Mouse (Mus musculus) testis, adult 2 months (tissue): ENCODE measurements around the gene Csk. TPM values are rescaled to one million over a fixed set of nuclear protein-coding genes. Genes with fewer than 3 reads are reported as not detected.

Experiments
- H3K27ac ChIP-seq: fragments of 200-500 bp; 2 replicates; pipeline ENCODE4 v1.5.1; 2012; ENCODE audit warnings: low read depth, low read length; ENCODE audit not compliant: control insufficient read depth, insufficient read depth
- H3K27me3 ChIP-seq: fragments of 200-500 bp; 2 replicates; pipeline ENCODE4 v1.6.1; 2012; ENCODE audit warnings: mild to moderate bottlenecking, low read length, moderate library complexity; ENCODE audit not compliant: control insufficient read depth, insufficient read depth
- H3K36me3 ChIP-seq: fragments of 200-500 bp; 2 replicates; pipeline ENCODE4 v1.6.1; 2012; ENCODE audit warnings: mild to moderate bottlenecking, low read length; ENCODE audit not compliant: control insufficient read depth, insufficient read depth
- H3K4me1 ChIP-seq: fragments of 200-500 bp; 2 replicates; pipeline ENCODE4 v1.6.1; 2012; ENCODE audit warnings: low read length; ENCODE audit not compliant: control insufficient read depth, insufficient read depth
- H3K4me3 ChIP-seq: fragments of 200-500 bp; 2 replicates; pipeline ENCODE4 v1.5.1; 2012; ENCODE audit warnings: low read depth, mild to moderate bottlenecking, low read length, moderate library complexity, mixed read lengths; ENCODE audit not compliant: control insufficient read depth
- CTCF ChIP-seq: fragments of 200-500 bp; IDR thresholded peaks from 2 replicates; pipeline ENCODE4 v1.5.1; 2012; ENCODE audit warnings: low read depth, mild to moderate bottlenecking, inconsistent platforms, low read length, moderate library complexity; ENCODE audit not compliant: control insufficient read depth, insufficient read depth, insufficient replicate concordance
- POLR2A ChIP-seq: fragments of 200-500 bp; IDR thresholded peaks from 2 replicates; pipeline ENCODE4 v1.6.1; 2012; ENCODE audit warnings: low read depth, mild to moderate bottlenecking, inconsistent platforms, low read length, moderate library complexity; ENCODE audit not compliant: control insufficient read depth
- polyA plus RNA-seq: library from polyadenylated mRNA; depleted of rRNA; stranded (reverse); fragments of >200 nt; gene quantifications from 2 replicates; pipeline ENCODE4 v1.2.3, GENCODE M21; 2012

Csk gene
- polyA plus RNA-seq, 1 experiment, result 13.4 TPM

DNA sequence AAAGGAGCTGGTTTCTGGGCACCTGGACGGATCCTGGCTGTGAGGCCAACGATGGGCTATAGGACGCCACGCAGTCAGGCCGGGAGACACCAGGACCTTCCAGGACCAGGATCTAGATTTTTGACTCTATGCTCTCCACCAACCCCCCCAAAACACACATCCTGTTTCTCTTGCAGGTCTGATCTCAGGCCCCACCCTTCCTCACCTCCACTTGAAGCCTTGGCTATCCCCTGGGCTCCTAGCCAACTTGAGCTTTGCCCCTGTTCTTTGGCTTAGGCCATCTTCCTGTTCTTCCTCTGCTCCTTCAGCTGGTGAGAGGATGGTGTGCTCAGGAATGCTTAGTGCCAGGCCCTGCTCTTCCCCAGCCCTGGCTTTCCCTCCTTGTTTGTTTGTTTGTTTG is 32.8 kb downstream of the Csk start, which contains the start of gene Lman1l:
Gene Lman1l (minus strand): TSS at position 101 of the 400 bp plus-strand sequence.
- no peaks in the 10 kb centered on the region for H3K4me1 ChIP-seq
- no peaks in the 10 kb centered on the region for H3K27me3 ChIP-seq
- no peaks in the 10 kb centered on the region for H3K36me3 ChIP-seq
- no peak within 1 kb of the TSS for H3K27ac ChIP-seq
- no peak for TF ChIP-seq POLR2A
- no peak for TF ChIP-seq CTCF
- H3K4me3 ChIP-seq, result no peak within 1 kb of the TSS

DNA sequence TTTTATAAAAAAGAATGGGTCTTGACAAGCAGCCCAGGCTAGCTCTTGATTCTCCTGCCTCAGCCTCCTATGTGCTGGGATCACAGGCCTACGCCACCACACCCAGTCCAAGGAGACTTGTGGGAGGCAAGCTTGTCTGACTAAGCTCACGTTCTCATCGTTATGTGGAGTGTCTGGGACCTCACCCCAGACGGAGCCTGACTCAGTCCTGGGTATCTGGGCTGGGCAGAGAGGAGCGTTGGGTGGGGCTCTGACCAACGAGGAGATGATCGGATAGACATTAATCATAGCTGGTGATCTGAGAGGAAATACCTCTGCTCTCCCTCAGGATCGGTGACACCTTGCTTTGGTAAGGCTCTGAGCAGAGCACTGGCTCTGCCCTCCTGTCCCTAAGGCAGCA is 34.6 kb downstream of the Csk start:
- H3K27ac ChIP-seq, result no peak overlapping the region
- TF ChIP-seq POLR2A (no peak), CTCF (no peak)
- H3K4me1 ChIP-seq, result no peaks in the 10 kb centered on the region
- no peaks in the 10 kb centered on the region for H3K36me3 ChIP-seq
- no peak overlapping the region for H3K4me3 ChIP-seq
- no peaks in the 10 kb centered on the region for H3K27me3 ChIP-seq

DNA sequence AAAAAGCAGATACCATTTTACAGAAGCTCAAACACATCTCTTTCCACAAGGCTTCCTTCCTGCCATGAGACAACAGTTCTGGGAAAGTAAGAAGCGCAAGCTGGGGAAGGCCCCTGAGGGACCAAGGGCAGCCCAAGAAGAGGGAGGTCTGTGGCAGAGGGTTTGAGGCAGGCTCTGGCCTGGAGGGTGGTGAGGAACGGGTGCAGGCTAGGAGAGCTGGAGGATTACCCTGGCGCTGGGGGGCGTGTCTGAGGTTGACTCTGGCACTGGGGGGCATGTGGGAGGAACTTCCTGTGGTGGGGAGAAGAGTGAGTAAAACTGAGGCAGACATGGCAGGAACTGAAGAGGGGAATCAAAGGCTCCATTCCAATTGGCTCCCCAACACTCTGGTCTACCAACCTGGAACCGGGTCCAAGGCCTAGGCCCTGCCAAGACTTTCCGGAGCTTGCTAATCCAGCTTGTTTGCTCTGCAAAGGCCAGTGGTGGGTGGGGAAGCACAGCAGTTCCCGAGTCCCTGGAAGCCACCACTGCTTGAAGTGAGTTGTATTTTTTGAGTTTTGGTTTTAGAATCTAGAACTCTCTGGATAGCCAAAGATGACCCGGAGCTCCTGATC is 35.8 kb downstream of the Csk start:
- TF ChIP-seq POLR2A (no peak), CTCF (no peak)
- Histone ChIP-seq H3K36me3 (no peaks in the 10 kb centered on the region), H3K27ac (no peak overlapping the region)

DNA sequence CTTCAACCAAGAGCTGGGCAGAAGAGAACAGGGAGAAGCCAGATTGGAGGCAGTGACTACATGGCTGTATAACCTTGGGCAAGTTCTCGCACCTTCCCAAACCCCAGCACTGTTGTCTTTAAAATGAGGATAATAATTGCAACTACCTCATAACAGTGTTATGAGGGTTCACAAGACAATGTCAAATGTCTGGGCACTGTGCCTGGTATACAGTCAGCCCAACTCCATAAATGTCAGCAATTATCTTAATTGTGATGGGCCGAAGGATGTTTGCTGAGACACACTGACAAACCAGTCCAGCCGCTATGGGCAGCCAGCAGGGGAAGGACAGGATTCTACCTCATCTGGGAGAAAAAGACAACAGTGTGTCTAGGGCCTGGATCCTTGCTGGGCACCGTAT is 38.6 kb downstream of the Csk start:
- H3K4me3 ChIP-seq, result no peak overlapping the region
- no peaks in the 10 kb centered on the region for H3K36me3 ChIP-seq
- no peak overlapping the region for H3K27ac ChIP-seq
- no peak for TF ChIP-seq POLR2A
- TF ChIP-seq CTCF, result no peak
- no peaks in the 10 kb centered on the region for H3K27me3 ChIP-seq
- H3K4me1 ChIP-seq, result no peaks in the 10 kb centered on the region

More for the DNA sequence above, 35.8 kb downstream of the Csk start:
- no peak overlapping the region for H3K4me3 ChIP-seq
- H3K4me1 ChIP-seq, result no peaks in the 10 kb centered on the region
- no peaks in the 10 kb centered on the region for H3K27me3 ChIP-seq

DNA sequence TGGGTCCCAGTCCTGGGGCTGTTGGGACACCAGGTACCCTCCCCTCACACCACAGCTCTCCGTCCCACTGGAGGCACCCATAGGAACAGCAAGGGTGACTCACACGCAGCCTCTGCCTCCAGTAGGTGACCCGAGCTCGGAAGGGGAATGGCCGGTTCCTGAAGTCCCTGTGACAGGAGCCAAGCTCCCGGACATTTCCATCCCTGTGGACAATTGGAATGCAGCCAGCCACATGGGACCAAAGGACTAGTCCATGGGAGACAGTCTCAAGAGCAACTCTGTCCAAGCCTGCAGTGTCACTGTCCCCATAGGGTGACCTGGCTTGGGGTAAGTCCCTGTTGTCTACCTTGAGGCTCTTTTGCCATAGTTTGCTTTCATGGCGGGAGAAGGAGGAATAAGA is 39.5 kb downstream of the Csk start:
- H3K27ac ChIP-seq, result no peak overlapping the region
- TF ChIP-seq CTCF (no peak), POLR2A (no peak)
- no peaks in the 10 kb centered on the region for H3K36me3 ChIP-seq
- H3K4me3 ChIP-seq, result no peak overlapping the region
- H3K27me3 ChIP-seq, result no peaks in the 10 kb centered on the region
- no peaks in the 10 kb centered on the region for H3K4me1 ChIP-seq

DNA sequence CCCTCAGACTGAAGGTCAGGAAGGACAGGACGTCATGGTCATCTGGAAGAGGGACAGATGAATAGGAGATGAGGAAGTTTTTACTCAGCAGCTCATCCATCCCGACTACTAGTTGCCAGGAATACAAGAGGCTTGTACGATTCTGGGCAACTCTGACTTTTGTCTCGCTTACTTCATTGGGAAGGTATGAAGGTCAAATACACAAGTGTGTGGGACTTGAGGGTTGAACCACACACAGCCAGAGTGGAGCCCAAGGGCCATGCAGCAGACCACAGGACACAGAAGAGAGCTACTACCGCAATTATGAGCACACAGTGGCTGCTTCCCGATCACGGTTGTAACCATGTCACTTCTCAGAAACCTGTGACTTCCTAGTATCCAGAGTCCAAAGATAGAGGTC is 40.8 kb downstream of the Csk start:
- Histone ChIP-seq H3K36me3 (no peaks in the 10 kb centered on the region), H3K27ac (no peak overlapping the region), H3K4me3 (no peak overlapping the region), H3K27me3 (no peaks in the 10 kb centered on the region), H3K4me1 (no peaks in the 10 kb centered on the region)
- TF ChIP-seq CTCF (no peak), POLR2A (no peak)

DNA sequence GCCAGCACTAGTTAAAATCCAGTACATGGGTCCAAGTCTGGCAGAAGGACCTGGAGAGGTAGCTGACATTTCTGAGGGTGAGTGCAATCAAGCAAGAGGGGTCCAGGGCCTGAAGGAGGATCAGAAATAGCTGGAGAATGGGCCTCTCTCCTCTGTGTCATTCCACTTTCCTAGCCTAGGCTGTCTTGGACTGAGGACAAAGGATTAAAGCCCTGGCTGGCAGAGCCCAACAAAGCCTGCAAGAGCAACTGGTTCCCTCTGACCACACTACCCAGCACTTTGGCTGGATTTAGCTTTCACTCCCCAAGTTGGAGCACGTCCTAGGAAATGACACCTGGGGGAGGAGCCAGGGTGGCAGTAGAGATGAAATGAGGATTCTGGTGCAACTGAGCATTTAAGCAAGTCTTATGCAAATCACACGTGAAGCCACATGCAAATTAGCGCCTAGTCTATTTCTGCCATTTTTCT is 43.0 kb downstream of the Csk start:
- TF ChIP-seq POLR2A, result no peak
- TF ChIP-seq CTCF, result no peak
- Histone ChIP-seq H3K4me1 (peaks cover 5% of the 10 kb centered on the region), H3K36me3 (no peaks in the 10 kb centered on the region), H3K4me3 (peak overlapping the region; percentile 57; the same call in 1 of the 2 replicates), H3K27me3 (no peaks in the 10 kb centered on the region), H3K27ac (no peak overlapping the region)

DNA sequence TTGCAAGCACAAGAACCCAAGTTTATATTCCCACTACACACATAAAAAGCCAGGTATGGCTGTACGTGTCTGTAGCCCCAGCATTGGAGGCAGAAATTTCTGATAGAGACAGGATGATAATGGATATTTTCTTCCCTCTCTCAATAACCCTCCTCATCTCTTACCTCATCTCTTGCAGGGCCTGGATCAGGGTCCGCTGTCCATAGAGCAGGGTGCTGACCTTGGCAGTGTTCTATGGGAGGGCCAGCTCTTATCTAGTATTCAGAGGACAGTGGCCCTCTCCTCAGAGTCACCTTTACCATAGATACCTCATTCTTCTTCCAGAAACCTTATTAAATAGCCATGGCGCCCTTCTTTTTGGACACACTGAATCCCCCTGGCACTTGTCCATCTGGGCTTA is 43.6 kb downstream of the Csk start:
- TF ChIP-seq CTCF, result no peak
- no peak for TF ChIP-seq POLR2A
- H3K27ac ChIP-seq, result no peak overlapping the region
- H3K4me1 ChIP-seq, result peaks cover 5% of the 10 kb centered on the region
- no peaks in the 10 kb centered on the region for H3K27me3 ChIP-seq
- H3K36me3 ChIP-seq, result no peaks in the 10 kb centered on the region
- no peak overlapping the region for H3K4me3 ChIP-seq
